Mouse (Mus musculus): ENCODE measurements around the gene Slc6a1. TPM values are rescaled to one million over a fixed set of nuclear protein-coding genes. Genes with fewer than 3 reads are reported as not detected.
"Not testable (repeated sequence)": the region's sequence is repeated elsewhere in the genome, so short reads cannot be mapped to it uniquely, and the experiment has no call there.

Slc6a1 gene
- polyA plus RNA-seq, 1 experiment = not detected

GRCm38 (mm10) chr6:114304668-114305067 lies 22.2 kb downstream of the Slc6a1 start:
- no peak overlapping the region for H3K4me3 ChIP-seq (replicated peaks)
- H3K27me3 ChIP-seq (replicated peaks) = peaks cover 31% of the 10 kb centered on the region
- no peaks in the 10 kb centered on the region for H3K9me3 ChIP-seq
- H3K36me3 ChIP-seq (replicated peaks; ENCODE audit: low read length) = no peaks in the 10 kb centered on the region
- H3K4me1 ChIP-seq = no peaks in the 10 kb centered on the region
- TF ChIP-seq FLI1 (IDR thresholded peaks at IDR 0.05; ENCODE audit: low read length) (no peak), GATA1 (IDR thresholded peaks at IDR 0.05; ENCODE audit: borderline replicate concordance, low read length) (no peak)

DNA sequence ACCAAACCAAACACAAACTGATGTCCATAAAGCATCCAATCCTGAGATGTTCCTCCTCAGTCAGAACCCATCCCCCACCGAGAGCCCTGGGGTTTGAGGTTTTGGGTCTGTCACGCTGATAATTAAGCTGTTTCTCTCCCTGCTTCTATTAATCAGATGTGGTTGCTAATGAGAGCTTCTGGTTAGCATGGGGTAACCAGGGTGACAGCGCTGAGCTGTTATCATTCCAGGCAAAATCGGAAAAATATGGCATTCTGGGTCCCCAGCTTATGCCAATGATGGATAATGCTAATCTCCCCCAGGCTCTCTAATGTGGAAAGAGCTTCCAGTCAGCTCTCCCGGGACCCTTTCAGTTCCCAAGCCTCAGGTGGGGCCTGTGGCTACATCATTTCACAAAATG lies 38.1 kb downstream of the Slc6a1 start:
- Histone ChIP-seq H3K4me1 (no peaks in the 10 kb centered on the region), H3K4me3 (replicated peaks) (no peak overlapping the region), H3K36me3 (replicated peaks; ENCODE audit: low read length) (no peaks in the 10 kb centered on the region), H3K9me3 (peaks cover 29% of the 10 kb centered on the region), H3K27me3 (replicated peaks) (peaks cover 5% of the 10 kb centered on the region)
- TF ChIP-seq FLI1 (IDR thresholded peaks at IDR 0.05; ENCODE audit: low read length) = no peak

DNA sequence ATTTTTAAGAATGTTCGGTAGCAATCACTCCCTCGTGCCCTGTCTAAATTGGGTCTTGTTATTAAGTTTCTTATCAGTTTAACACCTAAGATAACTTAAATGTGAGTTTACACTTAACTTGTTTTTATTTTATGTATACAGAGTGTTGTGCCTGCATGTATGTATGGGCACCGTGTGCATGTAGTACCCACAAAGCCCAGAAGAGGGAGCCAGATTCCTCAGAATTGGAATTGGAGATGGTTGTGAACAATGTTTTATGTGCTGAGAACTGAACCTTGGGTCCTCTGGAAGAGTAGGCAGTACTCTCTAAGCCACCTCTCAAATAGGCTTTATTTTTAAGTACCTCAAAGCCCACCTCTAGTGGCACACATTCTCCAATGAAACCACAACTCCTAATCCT lies 38.7 kb downstream of the Slc6a1 start:
- no peak for TF ChIP-seq GATA1 (IDR thresholded peaks at IDR 0.05; ENCODE audit: borderline replicate concordance, low read length)
- TF ChIP-seq FLI1 (IDR thresholded peaks at IDR 0.05; ENCODE audit: low read length) = no peak
- H3K9me3 ChIP-seq = peaks cover 29% of the 10 kb centered on the region
- peaks cover 5% of the 10 kb centered on the region for H3K27me3 ChIP-seq (replicated peaks)
- H3K4me1 ChIP-seq = no peaks in the 10 kb centered on the region
- no peaks in the 10 kb centered on the region for H3K36me3 ChIP-seq (replicated peaks; ENCODE audit: low read length)
- H3K4me3 ChIP-seq (replicated peaks) = no peak overlapping the region

DNA sequence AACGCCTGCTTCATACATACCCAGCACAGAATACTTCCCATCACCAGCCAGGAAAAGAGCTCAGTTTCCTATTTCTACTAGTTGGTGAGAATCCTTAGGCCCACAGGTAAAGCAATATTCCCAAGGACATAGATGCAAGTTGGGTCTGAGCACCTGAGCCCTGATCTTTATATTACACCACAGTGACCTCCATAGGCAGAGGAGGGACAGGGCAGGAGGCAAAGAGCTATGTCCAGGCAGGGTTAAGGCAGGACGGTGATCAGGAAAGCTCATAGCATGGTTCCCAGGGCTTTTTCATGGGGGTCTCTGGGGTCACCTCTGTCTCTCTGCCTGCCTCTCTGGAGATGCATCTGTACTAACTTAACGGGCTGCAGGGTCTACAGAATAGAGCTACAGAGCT lies 40.5 kb downstream of the Slc6a1 start:
- H3K9me3 ChIP-seq = peaks cover 29% of the 10 kb centered on the region
- no peaks in the 10 kb centered on the region for H3K27me3 ChIP-seq (replicated peaks)
- H3K36me3 ChIP-seq (replicated peaks; ENCODE audit: low read length) = no peaks in the 10 kb centered on the region
- no peak overlapping the region for H3K4me3 ChIP-seq (replicated peaks)
- no peaks in the 10 kb centered on the region for H3K4me1 ChIP-seq
- TF ChIP-seq GATA1 (IDR thresholded peaks at IDR 0.05; ENCODE audit: borderline replicate concordance, low read length) (no peak), FLI1 (IDR thresholded peaks at IDR 0.05; ENCODE audit: low read length) (no peak)

DNA sequence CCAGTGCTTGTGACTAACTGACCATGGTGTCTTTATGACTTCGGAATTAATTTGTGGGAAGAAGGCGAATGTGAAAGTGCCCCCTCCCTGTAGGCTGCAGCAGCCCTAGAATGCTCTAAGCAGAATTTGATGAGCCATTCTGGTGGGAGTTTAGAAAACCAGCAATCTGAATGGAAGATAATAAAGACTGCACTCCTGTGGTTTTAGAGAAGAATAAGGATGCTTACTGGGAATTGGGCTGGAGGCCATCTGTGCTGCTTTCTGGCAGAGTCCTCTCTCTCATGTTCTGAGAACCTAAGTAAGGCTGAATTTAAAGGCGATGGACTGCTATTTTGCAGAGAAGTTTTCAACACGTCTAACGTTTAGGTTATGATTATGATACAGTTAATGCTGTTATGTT lies 42.4 kb downstream of the Slc6a1 start:
- H3K27me3 ChIP-seq (replicated peaks) = peaks cover 2% of the 10 kb centered on the region
- H3K4me1 ChIP-seq = no peaks in the 10 kb centered on the region
- TF ChIP-seq FLI1 (IDR thresholded peaks at IDR 0.05; ENCODE audit: low read length) = no peak
- no peak for TF ChIP-seq GATA1 (IDR thresholded peaks at IDR 0.05; ENCODE audit: borderline replicate concordance, low read length)
- no peak overlapping the region for H3K4me3 ChIP-seq (replicated peaks)
- no peaks in the 10 kb centered on the region for H3K36me3 ChIP-seq (replicated peaks; ENCODE audit: low read length)
- peaks cover 27% of the 10 kb centered on the region for H3K9me3 ChIP-seq

DNA sequence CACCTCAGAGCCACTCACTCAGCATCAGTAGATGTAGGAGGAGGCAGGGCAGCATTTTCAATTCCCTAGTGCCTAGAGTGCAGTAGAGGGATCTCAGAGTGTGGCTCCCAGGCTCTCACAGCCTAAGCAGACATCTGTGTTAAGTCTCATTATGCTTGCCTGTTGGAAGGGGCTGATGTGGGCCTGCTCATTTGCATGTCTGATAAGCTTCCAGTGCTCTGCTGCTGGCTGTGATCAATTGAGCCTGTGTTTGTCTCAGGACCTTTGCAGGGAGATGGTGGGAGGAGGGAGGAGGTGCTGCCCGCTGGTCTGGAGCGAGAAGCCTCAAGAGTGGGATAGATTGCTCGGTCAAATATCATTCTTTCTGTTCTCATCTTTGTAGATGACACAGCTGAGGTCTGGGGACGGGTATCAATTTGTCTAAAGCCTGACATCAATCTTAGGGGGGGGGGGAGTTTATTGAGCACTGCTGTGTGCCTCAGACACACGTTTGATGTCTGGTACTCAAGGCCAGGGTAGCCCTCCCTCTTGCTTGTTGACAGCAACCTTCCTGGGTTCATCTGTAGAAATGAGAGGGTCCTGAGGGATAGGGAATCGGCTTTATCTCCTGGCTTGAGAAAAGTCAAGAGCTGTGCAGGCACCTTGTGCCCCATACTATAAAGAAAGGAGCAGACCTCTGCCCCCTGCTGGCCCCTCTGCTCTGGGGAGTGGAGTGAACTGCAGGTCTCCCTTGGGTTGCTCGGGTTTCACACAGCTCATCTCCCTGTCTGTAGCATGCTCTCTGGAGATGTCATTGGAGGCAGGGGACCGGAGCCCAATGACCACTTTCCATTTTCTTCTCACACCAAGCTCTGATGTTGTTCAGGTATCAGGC lies 47.4 kb downstream of the Slc6a1 start:
- Histone ChIP-seq H3K4me3 (replicated peaks) (no peak overlapping the region), H3K9me3 (no peaks in the 10 kb centered on the region), H3K27me3 (replicated peaks) (peaks cover 5% of the 10 kb centered on the region), H3K36me3 (replicated peaks; ENCODE audit: low read length) (no peaks in the 10 kb centered on the region), H3K4me1 (no peaks in the 10 kb centered on the region)
- TF ChIP-seq GATA1 (IDR thresholded peaks at IDR 0.05; ENCODE audit: borderline replicate concordance, low read length) = no peak
- TF ChIP-seq FLI1 (IDR thresholded peaks at IDR 0.05; ENCODE audit: low read length) = no peak

- no peak overlapping the region for H3K4me3 ChIP-seq (replicated peaks)
Observed at GRCm38 (mm10) chr6:114331926-114332325, 49.5 kb downstream of the Slc6a1 start.

GRCm38 (mm10) chr6:114336128-114336943 lies 53.9 kb downstream of the Slc6a1 start:
- peaks cover 9% of the 10 kb centered on the region for H3K27me3 ChIP-seq (replicated peaks)
- no peak for TF ChIP-seq GATA1 (IDR thresholded peaks at IDR 0.05; ENCODE audit: borderline replicate concordance, low read length)
- TF ChIP-seq FLI1 (IDR thresholded peaks at IDR 0.05; ENCODE audit: low read length) = no peak
- H3K4me3 ChIP-seq (replicated peaks) = no peak overlapping the region
- H3K9me3 ChIP-seq = peaks cover 7% of the 10 kb centered on the region
- no peaks in the 10 kb centered on the region for H3K4me1 ChIP-seq
- no peaks in the 10 kb centered on the region for H3K36me3 ChIP-seq (replicated peaks; ENCODE audit: low read length)

More at GRCm38 (mm10) chr6:114331926-114332325, 49.5 kb downstream of the Slc6a1 start:
- no peak for TF ChIP-seq FLI1 (IDR thresholded peaks at IDR 0.05; ENCODE audit: low read length)
- no peak for TF ChIP-seq GATA1 (IDR thresholded peaks at IDR 0.05; ENCODE audit: borderline replicate concordance, low read length)
- H3K36me3 ChIP-seq (replicated peaks; ENCODE audit: low read length) = no peaks in the 10 kb centered on the region
- peaks cover 5% of the 10 kb centered on the region for H3K27me3 ChIP-seq (replicated peaks)
- H3K4me1 ChIP-seq = no peaks in the 10 kb centered on the region
- H3K9me3 ChIP-seq = no peaks in the 10 kb centered on the region

DNA sequence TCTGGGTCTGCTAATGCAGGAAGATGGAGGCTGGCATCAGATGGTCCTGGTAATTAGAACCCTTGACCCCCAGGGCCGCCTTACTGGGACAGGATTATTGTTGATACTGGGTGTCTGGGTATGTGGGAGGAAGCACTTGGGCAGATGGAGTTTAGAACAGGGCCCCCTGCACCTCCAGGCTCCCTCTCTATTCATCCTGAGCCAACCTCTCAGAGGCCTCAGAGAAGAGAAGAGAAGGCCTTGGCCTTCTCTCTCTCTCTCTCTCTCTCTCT lies 54.4 kb downstream of the Slc6a1 start:
- Histone ChIP-seq H3K9me3 (peaks cover 7% of the 10 kb centered on the region), H3K4me3 (replicated peaks) (no peak overlapping the region), H3K4me1 (no peaks in the 10 kb centered on the region), H3K27me3 (replicated peaks) (peaks cover 9% of the 10 kb centered on the region), H3K36me3 (replicated peaks; ENCODE audit: low read length) (no peaks in the 10 kb centered on the region)
- no peak for TF ChIP-seq GATA1 (IDR thresholded peaks at IDR 0.05; ENCODE audit: borderline replicate concordance, low read length)
- no peak for TF ChIP-seq FLI1 (IDR thresholded peaks at IDR 0.05; ENCODE audit: low read length)

DNA sequence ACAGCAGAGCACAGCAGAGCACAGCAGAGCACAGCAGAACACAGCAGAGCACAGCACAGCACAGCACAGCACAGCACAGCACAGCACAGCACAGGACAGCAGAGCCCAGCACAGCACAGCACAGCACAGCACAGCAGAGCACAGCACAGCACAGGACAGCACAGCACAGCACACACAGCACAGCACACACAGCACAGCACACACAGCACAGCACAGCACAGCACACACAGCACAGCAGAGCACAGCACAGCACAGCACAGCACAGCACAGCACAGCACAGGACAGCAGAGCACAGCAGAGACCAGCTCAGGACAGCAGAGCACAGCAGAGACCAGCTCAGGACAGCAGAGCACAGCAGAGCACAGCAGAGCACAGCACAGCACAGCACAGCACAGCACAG lies 58.9 kb downstream of the Slc6a1 start:
- H3K9me3 ChIP-seq; H3K4me3 ChIP-seq (replicated peaks); H3K4me1 ChIP-seq; H3K36me3 ChIP-seq (replicated peaks; ENCODE audit: low read length): not testable (repeated sequence)
- peaks cover 13% of the 10 kb centered on the region for H3K27me3 ChIP-seq (replicated peaks)

Measured in megakaryocyte, embryonic 14.5 days (primary cell).